Mouse (Mus musculus) heart, adult 2 months (tissue): ENCODE measurements around the gene 1700001P01Rik. TPM values are rescaled to one million over a fixed set of nuclear protein-coding genes. Genes with fewer than 3 reads are reported as not detected.

Experiments
- DNase-seq, 2 experiments: peaks; one replicate each; pipeline ENCODE4 v3.0.0; 2021
- H3K27ac ChIP-seq: fragments of 200-600 bp; 2 replicates; pipeline ENCODE4 v1.8.1; 2022
- H3K27me3 ChIP-seq: fragments of 200-500 bp; 2 replicates; pipeline ENCODE4 v1.6.1; 2012; ENCODE audit warnings: mild to moderate bottlenecking, low read length, inconsistent platforms, mixed read lengths; ENCODE audit not compliant: control insufficient read depth, insufficient read depth
- H3K36me3 ChIP-seq: fragments of 200-500 bp; 2 replicates; pipeline ENCODE4 v1.6.1; 2012; ENCODE audit warnings: low read length, inconsistent platforms; ENCODE audit not compliant: control insufficient read depth, insufficient read depth
- H3K4me1 ChIP-seq: fragments of 200-500 bp; 2 replicates; pipeline ENCODE4 v1.6.1; 2011; ENCODE audit warnings: low read length; ENCODE audit not compliant: control insufficient read depth, insufficient read depth
- H3K4me3 ChIP-seq: fragments of 200-600 bp; 2 replicates; pipeline ENCODE4 v1.8.1; 2022
- H3K79me2 ChIP-seq: fragments of 200-500 bp; replicated peaks from 2 replicates; pipeline ENCODE4 v1.6.1; 2012; ENCODE audit warnings: mild to moderate bottlenecking, inconsistent platforms, low read length, moderate library complexity, mixed read lengths; ENCODE audit not compliant: control insufficient read depth, insufficient read depth
- H3K9ac ChIP-seq: fragments of 200-500 bp; 2 replicates; pipeline ENCODE4 v1.6.1; 2012; ENCODE audit warnings: low read depth, mild to moderate bottlenecking, control low read depth, inconsistent platforms, low read length, mixed read lengths
- CTCF ChIP-seq: fragments of 200-600 bp; IDR thresholded peaks from 2 replicates; pipeline ENCODE4 v1.8.1; 2022; ENCODE audit warnings: antibody characterized with exemption, mild to moderate bottlenecking, moderate library complexity
- EP300 ChIP-seq: fragments of 200-500 bp; IDR thresholded peaks from 2 replicates; pipeline ENCODE4 v1.6.1; 2011; ENCODE audit warnings: low read depth, low read length, control low read depth; ENCODE audit not compliant: insufficient read depth
- POLR2A ChIP-seq: fragments of 200-500 bp; IDR thresholded peaks from 2 replicates; pipeline ENCODE4 v1.6.1; 2011; ENCODE audit warnings: mild to moderate bottlenecking, low read depth, low read length, control low read depth; ENCODE audit not compliant: insufficient read depth
- WGBS: fragments of 180-500 bp; shearing (Covaris S2); methylation state at CpG from one replicate; pipeline ENCODE4 v1.1.7; 2018; 5-methylcytosine and 5-hydroxymethylcytosine counted together
- intact Hi-C: fragments of 180-260 bp; cut with DNase I; formaldehyde crosslinking; loops from one replicate; pipeline ENCODE4 v1.15.1; 2025
- polyA plus RNA-seq: library from polyadenylated mRNA; depleted of rRNA; stranded (reverse); fragments of >200 nt; gene quantifications from 2 replicates; pipeline ENCODE4 v1.2.3, GENCODE M21; 2012
- total RNA-seq, 2 experiments: library from RNA; stranded (reverse); gene quantifications; 2 replicates each; pipeline ENCODE4 v1.2.3; 2021

Gene 1700001P01Rik
- total and polyA plus RNA-seq, 3 experiments = 0.20 TPM; not detected in 2

DNA sequence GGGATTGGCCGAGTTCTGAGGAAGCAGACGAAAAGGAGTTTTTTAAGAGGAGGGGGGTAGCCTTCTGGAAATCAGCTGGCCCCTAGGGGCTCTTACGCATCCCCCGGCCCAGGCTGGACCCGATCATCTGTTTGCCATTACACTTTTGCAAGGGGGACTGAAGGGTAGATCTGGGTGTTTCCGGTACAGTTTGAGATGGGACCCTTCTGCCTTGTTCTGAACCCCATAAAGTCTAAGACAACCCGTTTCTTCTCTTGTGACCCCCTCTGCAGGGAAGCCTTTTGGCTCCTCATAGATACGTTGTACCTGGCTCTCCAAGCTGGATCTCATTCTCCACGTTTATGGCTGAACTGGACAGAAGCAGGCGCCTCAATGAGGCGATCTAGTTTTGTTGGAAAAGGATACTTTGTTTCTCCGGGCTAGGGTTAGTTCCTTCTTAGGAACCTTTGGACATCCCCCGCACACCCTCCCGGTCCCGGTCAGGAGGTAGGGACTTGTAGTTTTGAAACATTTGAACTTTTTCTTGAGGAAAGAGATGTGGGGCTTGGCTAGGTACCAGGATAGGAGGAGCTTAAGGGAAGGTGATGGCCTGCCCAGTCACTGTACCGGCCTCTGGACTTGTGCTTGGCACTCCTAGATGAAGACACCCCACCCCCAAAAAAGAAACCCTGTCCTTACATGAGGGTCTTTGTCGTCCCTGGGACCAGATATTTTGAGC is 25.1 kb upstream of the 1700001P01Rik start:
- H3K27me3 ChIP-seq = no peaks in the 10 kb centered on the region
- peak overlapping the region; percentile 78 for H3K9ac ChIP-seq
- peak overlapping the region; percentile 99 for H3K4me3 ChIP-seq
- TF ChIP-seq EP300 = no peak
- TF ChIP-seq POLR2A = no peak
- no peak for TF ChIP-seq CTCF
- H3K36me3 ChIP-seq = peaks cover 9% of the 10 kb centered on the region
- no peaks in the 10 kb centered on the region for H3K79me2 ChIP-seq
- H3K27ac ChIP-seq = peak overlapping the region; percentile 99
- peak in 1 of 2 experiments; percentile 40 for DNase-seq
- intact Hi-C loops = loop anchor here (2.0 kb wide), 2 partner anchors 16 to 40 kb away; partner anchors contain the start of gene B230217C12Rik
- peaks cover 22% of the 10 kb centered on the region for H3K4me1 ChIP-seq
- WGBS = 9% methylated on average over 17 of the region's 17 CpGs

DNA sequence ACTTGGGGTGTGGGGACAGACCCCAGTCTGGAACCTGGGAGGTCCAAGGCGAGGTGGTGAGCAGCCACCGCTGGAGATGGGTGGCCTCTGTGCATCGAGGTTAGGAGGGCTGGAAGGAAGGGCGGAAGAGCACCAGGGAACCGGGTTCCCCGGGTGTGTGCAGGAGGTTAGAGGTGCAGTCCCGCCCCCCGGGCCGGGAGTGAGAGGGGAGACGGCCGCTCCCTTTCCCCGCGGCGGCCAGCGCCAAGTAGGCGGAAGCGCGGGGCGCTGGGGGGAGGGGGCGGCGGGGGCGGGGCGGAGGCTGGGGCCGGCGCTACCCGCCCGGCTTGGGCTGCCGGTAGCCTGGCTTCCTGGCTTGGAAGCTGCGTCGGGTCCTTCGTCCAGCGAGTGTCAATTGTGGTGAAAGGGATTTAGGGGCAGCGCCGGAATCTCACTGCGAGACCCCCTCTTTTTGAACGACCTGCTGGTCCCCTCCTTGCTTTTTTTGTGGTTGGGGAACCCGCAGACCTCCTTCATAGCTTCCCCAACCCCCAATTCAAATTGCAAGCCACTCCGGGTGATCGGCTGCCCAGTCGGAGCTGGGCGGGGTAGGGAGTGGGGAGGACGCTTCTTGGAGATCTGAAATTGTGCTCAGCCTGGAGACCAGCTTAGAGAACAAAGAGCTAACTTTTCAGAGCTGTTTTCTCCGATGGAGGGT is 24.4 kb upstream of the 1700001P01Rik start:
- TF ChIP-seq POLR2A (peak; percentile 56; the same call in 1 of the 2 replicates), CTCF (no peak), EP300 (0 out of 2 replicates have a peak, but pooled peaks have one; percentile 7)

DNA sequence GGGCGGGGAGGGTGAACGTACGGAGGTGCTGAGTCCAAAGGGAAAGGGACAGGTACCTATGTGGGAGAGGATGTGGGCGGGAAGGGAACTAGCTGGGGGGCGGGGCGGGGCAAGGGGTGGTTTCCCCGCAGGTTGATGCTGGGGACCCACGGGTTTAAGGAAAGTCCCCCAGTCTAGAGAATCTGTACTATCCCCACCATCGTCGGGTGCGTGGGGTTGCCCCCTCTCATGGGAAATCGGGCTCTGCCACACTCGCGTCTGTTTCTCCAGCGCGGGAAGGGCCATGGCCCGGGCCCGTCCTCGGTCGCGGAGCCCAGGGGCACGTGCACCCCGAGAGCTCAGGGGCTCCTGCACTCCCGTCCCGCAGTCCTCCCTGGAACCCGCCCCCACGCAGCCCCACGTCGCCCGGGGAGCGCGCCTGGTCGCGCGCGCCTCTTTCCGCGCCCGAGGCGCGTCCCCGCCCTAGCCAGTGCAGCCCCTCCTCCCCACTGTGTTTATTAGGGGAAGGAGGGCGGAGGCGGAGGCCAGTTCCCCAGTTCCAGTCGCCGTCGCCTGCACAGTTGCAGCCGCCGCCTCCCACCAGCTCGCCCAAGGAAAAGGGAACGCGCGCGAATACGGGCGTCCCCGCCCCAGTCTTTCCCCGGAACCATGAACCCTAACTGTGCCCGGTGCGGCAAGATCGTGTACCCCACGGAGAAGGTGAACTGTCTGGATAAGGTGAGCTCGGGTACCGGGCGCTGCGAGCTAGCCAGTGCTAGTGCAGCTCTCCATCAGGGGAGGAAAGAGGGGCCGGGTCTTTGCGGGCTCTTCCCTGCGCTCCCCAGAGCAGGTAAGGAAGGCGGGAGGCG is 23.7 kb upstream of the 1700001P01Rik start:
- no peaks in the 10 kb centered on the region for H3K27me3 ChIP-seq
- H3K9ac ChIP-seq = peak overlapping the region; percentile 90
- under 1% methylated on average over 71 of the region's 71 CpGs for WGBS
- peak; percentile 92 to 93 for DNase-seq
- peak overlapping the region; percentile 99 for H3K27ac ChIP-seq
- intact Hi-C loops = no loop called here
- H3K79me2 ChIP-seq = no peaks in the 10 kb centered on the region
- no peak for TF ChIP-seq EP300
- TF ChIP-seq POLR2A = peak; percentile 92
- peak overlapping the region; percentile 99 for H3K4me3 ChIP-seq
- peaks cover 14% of the 10 kb centered on the region for H3K4me1 ChIP-seq
- H3K36me3 ChIP-seq = peaks cover 3% of the 10 kb centered on the region

More for the DNA sequence above, 24.4 kb upstream of the 1700001P01Rik start:
- Histone ChIP-seq H3K36me3 (peaks cover 9% of the 10 kb centered on the region), H3K4me3 (peak overlapping the region; percentile 99), H3K27ac (peak overlapping the region; percentile 99), H3K27me3 (no peaks in the 10 kb centered on the region), H3K9ac (peak overlapping the region; percentile 90), H3K4me1 (peaks cover 19% of the 10 kb centered on the region), H3K79me2 (no peaks in the 10 kb centered on the region)
- DNase-seq = peak; percentile 86 to 91
- WGBS = 1% methylated on average over 32 of the region's 43 CpGs
- intact Hi-C loops = loop anchor here (2.0 kb wide), 2 partner anchors 17 to 41 kb away; partner anchors contain the start of gene B230217C12Rik

DNA sequence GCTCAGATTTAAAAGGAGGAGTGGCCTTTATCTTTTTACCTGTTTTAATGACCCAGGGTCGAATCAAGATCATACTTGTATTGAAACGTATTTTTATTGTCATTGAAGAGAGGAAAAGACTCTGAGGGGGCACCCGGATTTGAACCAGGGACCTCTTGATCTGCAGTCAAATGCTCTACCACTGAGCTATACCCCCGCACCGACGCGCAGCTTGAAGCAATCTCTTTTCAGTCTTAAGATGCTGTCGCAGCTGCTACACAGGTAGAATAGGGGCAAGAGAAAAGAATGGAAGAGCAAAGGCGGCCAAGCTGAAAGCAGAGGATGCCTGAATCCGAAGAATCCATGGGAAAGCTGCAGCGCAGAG is 23.0 kb upstream of the 1700001P01Rik start, which contains the start of gene Lasp1:
Lasp1 (plus strand) TSS at position 219 of the 364 bp plus-strand sequence.
- H3K36me3 ChIP-seq = 0 out of 2 replicates have a peak, but pooled peaks cover 2% of the 10 kb centered on the region
- H3K27me3 ChIP-seq = no peaks in the 10 kb centered on the region
- H3K79me2 ChIP-seq = no peaks in the 10 kb centered on the region
- peak within 1 kb of the TSS; percentile 99 for H3K4me3 ChIP-seq
- H3K9ac ChIP-seq = peak within 1 kb of the TSS; percentile 90
- peak; percentile 87 to 91 for DNase-seq
- intact Hi-C loops = no loop called here
- TF ChIP-seq POLR2A (no peak), EP300 (peak; percentile 72), CTCF (no peak)
- peaks cover 10% of the 10 kb centered on the region for H3K4me1 ChIP-seq
- H3K27ac ChIP-seq = peak within 1 kb of the TSS; percentile 99
- under 1% methylated on average over 11 of the region's 11 CpGs for WGBS

DNA sequence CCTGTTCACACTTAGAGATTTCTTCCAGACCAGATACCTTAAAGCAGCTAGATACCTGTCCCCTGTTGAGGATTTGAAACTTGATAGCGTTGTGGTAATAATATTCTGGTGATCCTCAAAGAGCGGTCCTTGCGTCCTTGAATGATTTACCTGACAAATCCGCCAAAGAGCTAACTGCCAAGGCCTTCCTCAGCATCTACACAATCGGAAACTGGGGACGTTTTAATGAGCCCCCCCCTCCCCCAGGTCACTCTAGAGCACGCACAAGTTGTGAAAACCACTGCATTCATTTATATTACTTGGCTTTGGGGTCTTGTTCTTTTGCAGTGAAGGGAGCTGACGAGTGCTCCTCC is 22.3 kb upstream of the 1700001P01Rik start:
- H3K9ac ChIP-seq = no peak overlapping the region
- WGBS = 68% methylated on average over 8 of the region's 8 CpGs
- intact Hi-C loops = no loop called here
- H3K36me3 ChIP-seq = 0 out of 2 replicates have a peak, but pooled peaks cover under 1% of the 10 kb centered on the region
- TF ChIP-seq POLR2A (no peak), EP300 (no peak), CTCF (no peak)
- H3K27ac ChIP-seq = no peak overlapping the region; the same call in none of the 2 replicates
- no peak overlapping the region for H3K4me3 ChIP-seq
- DNase-seq = no peak
- peaks cover 9% of the 10 kb centered on the region for H3K4me1 ChIP-seq
- H3K79me2 ChIP-seq = no peaks in the 10 kb centered on the region
- no peaks in the 10 kb centered on the region for H3K27me3 ChIP-seq
